Mouse (Mus musculus) erythroblast, adult 5-6 weeks (primary cell): ENCODE measurements around the gene Frmd4b. TPM values are rescaled to one million over a fixed set of nuclear protein-coding genes. Genes with fewer than 3 reads are reported as not detected.

Experiments
- ATAC-seq: replicated peaks from 2 replicates; pipeline ENCODE4 v1.8.0; 2016; ENCODE audit warnings: moderate number of reproducible peaks, mild to moderate bottlenecking, moderate TSS enrichment, inconsistent platforms; ENCODE audit not compliant: poor library complexity, low FRiP score, severe bottlenecking
- total RNA-seq, 2 experiments: library from RNA; stranded (forward) in 1 of 2; stranded (reverse) in 1 of 2; fragments of 150-400 nt in 1 of 2; fragments of 200-764, 138-1000 nt in 1 of 2; gene quantifications; 2 replicates each; pipeline versions ENCODE4 v1.2.3 to v1.2.4; 2015 to 2017; ENCODE audit warnings: low replicate concordance in 2 of 2

The Frmd4b gene
- total RNA-seq, 2 experiments from 2014 or later, result 2.9 to 6.1 TPM

DNA sequence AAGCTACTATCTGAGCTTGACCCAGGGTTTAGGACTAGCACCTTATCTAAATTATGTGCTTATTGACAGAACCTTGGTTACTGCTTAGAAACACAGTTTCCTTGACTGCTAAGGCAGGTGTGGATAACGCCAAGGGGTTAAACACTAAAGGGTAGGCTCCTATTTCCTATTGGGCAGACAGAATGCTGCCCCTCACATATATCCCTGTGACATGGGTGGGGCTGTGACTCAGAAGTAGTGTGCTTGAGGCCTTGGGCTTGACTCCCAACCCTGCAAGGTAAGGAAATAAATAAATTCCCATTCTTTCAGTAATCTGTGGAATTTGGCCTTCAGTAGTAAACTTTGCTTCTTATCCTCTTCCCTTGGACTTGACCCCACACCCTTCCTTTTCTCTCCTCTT, 275.7 kb downstream of the Frmd4b start:
- no peak for ATAC-seq

DNA sequence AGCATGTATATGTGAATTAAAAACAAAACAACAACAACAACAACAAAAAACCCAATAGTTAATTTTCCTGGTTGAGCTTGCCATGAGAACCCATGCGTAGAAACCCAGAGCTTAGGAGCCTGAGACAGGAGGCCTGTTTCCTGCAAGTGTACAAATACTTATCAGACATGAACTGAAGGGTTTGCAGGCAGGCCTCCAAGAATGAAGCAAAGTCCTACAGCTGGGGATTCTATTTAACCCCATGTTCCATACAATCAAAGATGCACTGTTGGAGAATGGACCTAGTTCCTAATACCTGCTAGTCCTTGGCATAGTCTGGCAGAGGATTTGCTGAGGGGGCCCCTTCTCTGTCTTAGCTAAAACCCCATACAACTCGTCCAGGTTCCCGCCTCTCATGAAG, 276.2 kb downstream of the Frmd4b start:
- no peak for ATAC-seq

- no peak for ATAC-seq
Measured at GRCm38 (mm10) chr6:97340211-97340791, 277.0 kb downstream of the Frmd4b start.

GRCm38 (mm10) chr6:97339271-97339681, 278.1 kb downstream of the Frmd4b start:
- no peak for ATAC-seq

GRCm38 (mm10) chr6:97338843-97339242, 278.5 kb downstream of the Frmd4b start:
- no peak for ATAC-seq

DNA sequence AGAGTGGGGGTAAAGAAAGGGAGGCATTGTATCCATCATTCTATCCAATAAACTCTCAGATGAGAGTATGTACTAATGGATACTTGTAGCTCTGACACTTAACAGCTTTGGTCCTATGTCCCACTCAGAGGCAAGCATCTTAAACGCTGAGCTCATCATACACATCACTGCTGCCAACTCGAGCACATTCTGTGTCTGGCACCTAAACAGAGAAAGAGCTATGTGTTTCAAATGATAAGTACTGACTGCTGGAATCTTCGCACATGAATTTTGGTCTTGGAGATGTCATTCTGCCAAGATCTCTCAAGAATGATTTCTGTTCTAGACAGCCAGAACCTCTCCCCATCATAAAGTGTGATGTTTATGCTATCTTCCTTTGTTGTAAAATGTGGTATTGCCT, 284.0 kb downstream of the Frmd4b start:
- no peak for ATAC-seq

GRCm38 (mm10) chr6:97323951-97324350, 293.4 kb downstream of the Frmd4b start:
- no peak for ATAC-seq

DNA sequence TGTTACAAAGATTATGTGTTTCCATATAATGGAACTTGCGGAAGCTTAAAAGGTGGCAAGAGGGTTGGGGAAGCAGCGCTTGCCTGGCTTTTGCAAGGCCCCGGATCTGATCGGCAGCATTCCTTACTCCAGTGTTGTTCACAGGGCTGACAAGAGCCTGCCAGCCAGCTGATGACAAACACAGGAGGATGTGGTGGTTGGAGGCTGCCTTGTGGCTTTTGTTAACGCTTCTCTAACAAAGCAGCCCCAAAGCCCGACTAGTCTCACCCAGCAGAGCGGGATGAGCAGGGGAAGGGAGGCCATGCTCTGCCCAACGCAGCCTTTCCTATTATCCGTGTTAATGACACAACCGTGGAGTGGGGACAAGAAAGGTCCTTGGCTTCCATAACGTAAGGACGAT, 295.2 kb downstream of the Frmd4b start:
- ATAC-seq, result no peak

GRCm38 (mm10) chr6:97321156-97321555, 296.2 kb downstream of the Frmd4b start:
- ATAC-seq, result no peak

GRCm38 (mm10) chr6:97319081-97319480, 298.3 kb downstream of the Frmd4b start:
- ATAC-seq, result no peak

GRCm38 (mm10) chr6:97317956-97318355, 299.4 kb downstream of the Frmd4b start:
- ATAC-seq, result no peak

DNA sequence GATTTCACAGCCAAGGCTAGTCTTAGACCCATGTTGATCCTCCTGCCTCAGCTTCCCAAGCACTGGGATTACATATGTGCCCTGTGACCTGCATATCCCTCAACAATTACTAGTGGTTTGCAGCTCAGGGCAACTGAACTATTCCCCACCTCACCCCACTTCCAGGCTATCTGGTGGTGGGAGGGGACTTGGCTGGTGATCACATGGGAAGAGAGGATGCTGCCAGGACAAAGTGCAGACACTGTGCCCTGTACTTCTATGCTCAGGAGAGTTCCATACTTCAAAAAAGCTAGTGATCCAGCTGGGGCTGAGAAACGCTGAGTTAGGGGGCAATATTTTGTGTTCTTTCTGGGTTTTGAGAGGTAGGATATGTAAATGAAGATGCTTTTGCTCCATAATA, 300.6 kb downstream of the Frmd4b start:
- no peak for ATAC-seq

- ATAC-seq, result no peak
Measured at GRCm38 (mm10) chr6:97315311-97315710, 302.0 kb downstream of the Frmd4b start.

DNA sequence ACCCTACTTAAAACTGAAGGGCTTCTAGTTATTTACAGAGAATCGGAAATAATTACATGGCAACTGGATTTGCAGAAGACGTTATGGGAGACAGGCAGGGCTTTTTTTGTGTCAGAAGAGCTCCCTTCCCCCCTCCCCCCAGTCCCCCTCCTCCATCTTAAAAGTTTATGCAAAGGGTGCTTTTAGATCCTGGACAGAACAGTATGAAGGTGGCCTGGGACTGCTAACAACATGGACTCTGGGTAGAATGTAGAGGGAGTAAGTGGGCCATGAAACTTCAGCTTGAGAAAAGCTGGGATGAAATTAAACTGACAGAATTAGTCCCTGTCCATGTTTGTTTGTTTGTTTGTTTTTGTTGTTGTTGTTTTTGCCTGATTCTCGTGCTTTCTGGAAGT, 304.8 kb downstream of the Frmd4b start:
- no peak for ATAC-seq

- ATAC-seq, result no peak
Measured at GRCm38 (mm10) chr6:97311599-97312544, 305.5 kb downstream of the Frmd4b start.

- no peak for ATAC-seq
Measured at GRCm38 (mm10) chr6:97310901-97311331, 306.4 kb downstream of the Frmd4b start.

- ATAC-seq, result no peak
Measured at GRCm38 (mm10) chr6:97309161-97309560, 308.2 kb downstream of the Frmd4b start.

- ATAC-seq, result no peak
Measured at GRCm38 (mm10) chr6:97308562-97308961, 308.8 kb downstream of the Frmd4b start.

DNA sequence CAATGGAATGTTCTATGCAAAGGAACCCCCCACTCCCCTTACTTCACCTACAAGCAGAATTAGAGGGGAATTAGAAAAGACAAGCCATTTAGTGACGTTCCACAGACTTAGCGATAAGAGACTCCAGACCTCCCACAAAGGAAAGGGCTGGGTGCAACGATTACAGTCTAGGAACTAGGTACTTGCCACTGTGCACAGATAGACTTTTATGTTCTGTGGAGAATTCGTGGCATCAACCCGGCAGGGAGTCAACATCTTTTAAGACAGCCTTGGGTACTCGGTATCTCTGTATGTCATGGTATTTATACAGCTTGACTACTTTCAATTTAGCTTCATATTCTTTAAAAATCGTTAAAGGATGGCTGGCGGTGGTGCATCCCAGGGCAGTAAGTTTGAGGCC, 310.1 kb downstream of the Frmd4b start:
- ATAC-seq, result no peak

DNA sequence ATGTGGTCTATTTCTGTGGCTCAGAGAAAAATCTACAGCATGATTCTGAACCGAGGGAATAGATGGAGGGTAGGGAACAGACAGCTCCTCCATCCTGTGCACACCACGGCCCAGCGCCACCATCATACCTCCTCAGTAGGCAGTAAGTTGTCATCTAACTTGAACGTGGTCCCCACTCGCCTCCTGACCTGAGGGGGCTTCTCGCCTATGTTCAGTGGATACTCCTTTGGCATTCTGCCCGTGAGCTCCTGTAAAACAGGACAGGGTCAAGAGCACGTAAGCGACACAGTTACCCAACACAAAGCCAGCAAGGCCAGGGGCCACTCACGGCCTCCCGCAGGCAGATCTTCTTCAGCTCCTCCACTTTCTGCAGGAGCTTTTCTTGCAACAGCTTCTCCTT, 311.0 kb downstream of the Frmd4b start:
- ATAC-seq, result no peak

GRCm38 (mm10) chr6:97305491-97305890, 311.9 kb downstream of the Frmd4b start:
- ATAC-seq, result no peak
